Mouse (Mus musculus) small intestine, adult 2 months (tissue): ENCODE measurements around the gene Lin7a.

Experiments used
- CTCF ChIP-seq: fragments of 200-500 bp; IDR thresholded peaks from 2 replicates; pipeline ENCODE4 v1.5.1; 2012; ENCODE audit warnings: low read depth, mild to moderate bottlenecking, control low read depth, inconsistent platforms, low read length, moderate library complexity, mixed read lengths; ENCODE audit not compliant: insufficient replicate concordance, insufficient read length; ENCODE audit errors: extremely low read depth
- POLR2A ChIP-seq: fragments of 200-500 bp; IDR thresholded peaks from 2 replicates; pipeline ENCODE4 v1.6.1; 2012; ENCODE audit warnings: low read depth, mild to moderate bottlenecking, control low read depth, inconsistent platforms, low read length, moderate library complexity

GRCm38 (mm10) chr10:107244211-107244610 is 27.3 kb upstream of the Lin7a start:
- no peak for TF ChIP-seq CTCF
- no peak for TF ChIP-seq POLR2A
